31 mouse cellular contexts compared by ENCODE assay signal in the genomic region with DNA sequence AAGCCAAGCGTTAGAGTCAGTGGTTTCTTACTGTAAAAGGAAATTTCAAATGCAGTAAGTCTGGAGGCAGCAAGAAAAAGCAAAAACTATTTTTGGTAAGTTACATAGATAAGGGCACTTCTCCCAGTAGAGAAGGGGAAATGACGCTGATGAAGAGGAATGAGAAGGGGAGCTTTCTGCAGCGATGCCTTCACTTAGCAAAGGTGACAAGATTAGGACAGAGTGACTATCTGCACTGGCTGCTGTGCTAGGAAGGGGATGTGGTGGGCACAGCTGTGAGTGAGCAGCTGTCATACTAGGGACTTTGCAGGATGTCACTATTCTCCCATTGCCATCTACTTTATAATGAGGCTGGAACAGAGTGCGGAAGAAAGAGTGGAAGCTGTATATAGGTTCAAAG.
DNase-seq lines count a peak whose midpoint lies in the region; ATAC-seq and TF ChIP-seq lines count a peak whose summit lies in the region.
"Had no signal": no experiment of that assay in that cellular context is flagged by ENCODE, and none has a peak within 500 bp of the region (broad histone marks: within the 10 kb centered on the region; RNA-seq: fewer than 3 reads in every experiment).

No protein-coding gene starts in this region.

- no peak overlapping the region for H3K4me3 ChIP-seq in heart, adult 2 months
- H3K4me3 ChIP-seq in heart, embryonic 15.5 days = no peak overlapping the region
- no peak overlapping the region for H3K4me3 ChIP-seq in liver, embryonic 13.5 days (replicated peaks)
- no peak overlapping the region for H3K4me3 ChIP-seq in layer of hippocampus, adult 2 months
- H3K4me3 ChIP-seq: embryonic facial prominence, embryonic 13.5 days; forebrain, embryonic 10.5 days; forebrain, embryonic 15.5 days; limb, embryonic 10.5 days; limb, embryonic 15.5 days; midbrain, embryonic 13.5 days; neural tube, embryonic 15.5 days; stomach, embryonic 15.5 days had no signal

- H3K79me2 ChIP-seq in heart, adult 2 months (replicated peaks; ENCODE audit: control insufficient read depth, insufficient read depth, low read length) = no peaks in the 10 kb centered on the region

- intact Hi-C loops in heart, adult 2 months (cut with DNase I) = no loop called here

- TF ChIP-seq POLR2A in heart, adult 2 months (IDR thresholded peaks at IDR 0.05; ENCODE audit: insufficient read depth, low read depth, low read length) = no peak

- TF ChIP-seq EP300 in heart, adult 2 months (IDR thresholded peaks at IDR 0.05; ENCODE audit: insufficient read depth, low read depth, low read length) = no peak

- H3K36me3 ChIP-seq in heart, adult 2 months (ENCODE audit: control insufficient read depth, insufficient read depth, low read length) = no peaks in the 10 kb centered on the region
- no peaks in the 10 kb centered on the region for H3K36me3 ChIP-seq in heart, embryonic 15.5 days
- H3K36me3 ChIP-seq in liver, embryonic 13.5 days = no peaks in the 10 kb centered on the region
- H3K36me3 ChIP-seq: embryonic facial prominence, embryonic 13.5 days; forebrain, embryonic 10.5 days; forebrain, embryonic 15.5 days; G1E; limb, embryonic 10.5 days; limb, embryonic 15.5 days; midbrain, embryonic 13.5 days; neural tube, embryonic 15.5 days; stomach, embryonic 15.5 days had no signal

- no peak overlapping the region for H3K27ac ChIP-seq in heart, adult 2 months
- H3K27ac ChIP-seq in heart, embryonic 15.5 days = 0 out of 2 replicates have a peak overlapping the region, but pooled peaks have one; percentile 11
- no peak overlapping the region for H3K27ac ChIP-seq in liver, embryonic 13.5 days
- no peak overlapping the region for H3K27ac ChIP-seq in layer of hippocampus, adult 2 months
- H3K27ac ChIP-seq: embryonic facial prominence, embryonic 13.5 days; forebrain, embryonic 10.5 days; forebrain, embryonic 15.5 days; kidney, postnatal 0 days; limb, embryonic 10.5 days; limb, embryonic 15.5 days; macrophage; midbrain, embryonic 13.5 days; neural tube, embryonic 15.5 days; stomach, embryonic 15.5 days had no signal

- H3K4me1 ChIP-seq in heart, adult 2 months (ENCODE audit: control insufficient read depth, insufficient read depth, low read length) = no peaks in the 10 kb centered on the region; the same call in 1 of the 2 replicates
- H3K4me1 ChIP-seq in heart, embryonic 15.5 days (replicated peaks) = peaks cover 6% of the 10 kb centered on the region
- no peaks in the 10 kb centered on the region for H3K4me1 ChIP-seq in liver, embryonic 13.5 days (replicated peaks)
- H3K4me1 ChIP-seq: embryonic facial prominence, embryonic 13.5 days; forebrain, embryonic 10.5 days; forebrain, embryonic 15.5 days; limb, embryonic 10.5 days; limb, embryonic 15.5 days; midbrain, embryonic 13.5 days; neural tube, embryonic 15.5 days; stomach, embryonic 15.5 days had no signal

- DNase-seq in heart, adult 11 months = peak; percentile 62
- DNase-seq in heart, adult 2 months = no peak
- no peak for DNase-seq in heart, adult 18-20 months
- DNase-seq in 416B (ENCODE audit: low read depth) = peak; percentile 11
- no peak for DNase-seq in liver, embryonic 13.5 days
- no peak for DNase-seq in layer of hippocampus, adult 2 months (ENCODE audit: low spot score in 2 of 2)
- DNase-seq in thymus, postnatal 36 days = no peak
- DNase-seq: adrenal gland, postnatal 14 days; cerebellum, adult 11 months; cerebellum, adult 9-10 months; gastrocnemius, postnatal 25 days; kidney, adult 2 months; layer of hippocampus, adult 9-11 months; lung, adult 2 months; lung, postnatal 10 days; retina, postnatal 1 day; right cerebral cortex, postnatal 25 days; thymus, postnatal 14 days had no signal

- no peak overlapping the region for H3K4me2 ChIP-seq in heart, embryonic 15.5 days
- H3K4me2 ChIP-seq in liver, embryonic 13.5 days = no peak overlapping the region
- H3K4me2 ChIP-seq: embryonic facial prominence, embryonic 13.5 days; forebrain, embryonic 15.5 days; limb, embryonic 15.5 days; midbrain, embryonic 13.5 days; neural tube, embryonic 15.5 days; stomach, embryonic 15.5 days had no signal

- ATAC-seq in heart, embryonic 15.5 days (replicated peaks; ENCODE audit: insufficient number of reproducible peaks, insufficient read depth, low FRiP score, low read depth) = 0 out of 2 replicates have a peak, but pooled peaks have one; percentile 55
- ATAC-seq in liver, embryonic 13.5 days (ENCODE audit: low read depth) = peak; percentile 68; the same call in 1 of the 2 replicates
- ATAC-seq: forebrain, embryonic 15.5 days; hindbrain, embryonic 16.5 days; midbrain, embryonic 13.5 days had no signal

- H3K9ac ChIP-seq in heart, adult 2 months (ENCODE audit: low read depth, low read length) = no peak overlapping the region
- no peak overlapping the region for H3K9ac ChIP-seq in heart, embryonic 15.5 days
- H3K9ac ChIP-seq in liver, embryonic 13.5 days = no peak overlapping the region
- H3K9ac ChIP-seq: embryonic facial prominence, embryonic 13.5 days; forebrain, embryonic 15.5 days; limb, embryonic 15.5 days; midbrain, embryonic 13.5 days; neural tube, embryonic 15.5 days; stomach, embryonic 15.5 days had no signal

- TF ChIP-seq CTCF in heart, adult 2 months (IDR thresholded peaks at IDR 0.05) = no peak
- TF ChIP-seq CTCF in layer of hippocampus, adult 2 months (conservative IDR thresholded peaks at IDR 0.05) = no peak

- 31% methylated on average over 4 of the region's 4 CpGs for WGBS in heart, adult 2 months
- 30% methylated on average over 4 of the region's 4 CpGs for WGBS in heart, embryonic 15.5 days
- WGBS in liver, embryonic 13.5 days (ENCODE audit: insufficient replicate concordance) = 17% methylated on average over 4 of the region's 4 CpGs

- H3K27me3 ChIP-seq in heart, adult 2 months (ENCODE audit: control insufficient read depth, insufficient read depth, low read length) = no peaks in the 10 kb centered on the region
- no peaks in the 10 kb centered on the region for H3K27me3 ChIP-seq in heart, embryonic 15.5 days
- H3K27me3 ChIP-seq in liver, embryonic 13.5 days = no peaks in the 10 kb centered on the region
- H3K27me3 ChIP-seq: embryonic facial prominence, embryonic 13.5 days; forebrain, embryonic 15.5 days; limb, embryonic 15.5 days; midbrain, embryonic 13.5 days; neural tube, embryonic 15.5 days; stomach, embryonic 15.5 days had no signal

- no peaks in the 10 kb centered on the region for H3K9me3 ChIP-seq in heart, embryonic 15.5 days (replicated peaks)
- H3K9me3 ChIP-seq in liver, embryonic 13.5 days (replicated peaks) = no peaks in the 10 kb centered on the region
- H3K9me3 ChIP-seq: embryonic facial prominence, embryonic 13.5 days; forebrain, embryonic 10.5 days; forebrain, embryonic 15.5 days; G1E; limb, embryonic 10.5 days; limb, embryonic 15.5 days; midbrain, embryonic 13.5 days; neural tube, embryonic 15.5 days; stomach, embryonic 15.5 days had no signal

Comparison
In these comparisons a context has a peak if more than half of its experiments do, and no peak if none do; other contexts are left out.
1. DNase-seq: peak in heart, adult 11 months (single experiment) and 416B (single experiment); none in heart, adult 2 months (0 of 2), heart, adult 18-20 months (0 of 2), liver, embryonic 13.5 days (single experiment), layer of hippocampus, adult 2 months (0 of 2) and thymus, postnatal 36 days (0 of 2).